ENCODE assay signal across 15 mouse cellular contexts in genomic region chr1:136859454-136859853, GRCm38 (mm10).
DNase-seq lines count a peak whose midpoint lies in the region; ATAC-seq lines count a peak whose summit lies in the region.
"Had no signal": no experiment of that assay in that cellular context is flagged by ENCODE, and none has a peak within 500 bp of the region (broad histone marks: within the 10 kb centered on the region; RNA-seq: fewer than 3 reads in every experiment).

No protein-coding gene starts in this region.

- H3K4me3 ChIP-seq in limb, embryonic 11.5 days (ENCODE audit: low read depth, low read length) = no peak overlapping the region
- H3K4me3 ChIP-seq: embryonic facial prominence, embryonic 13.5 days; heart, embryonic 13.5 days; hindbrain, embryonic 15.5 days; left cerebral cortex, adult 2 months; myocyte had no signal

- no peaks in the 10 kb centered on the region; the same call in 1 of the 2 replicates for H3K9me3 ChIP-seq in limb, embryonic 11.5 days (ENCODE audit: control insufficient read depth, low read length)
- H3K9me3 ChIP-seq: embryonic facial prominence, embryonic 13.5 days; heart, embryonic 13.5 days; hindbrain, embryonic 15.5 days had no signal

- no peak overlapping the region for H3K4me2 ChIP-seq in limb, embryonic 11.5 days (ENCODE audit: low read depth, severe bottlenecking)
- H3K4me2 ChIP-seq: embryonic facial prominence, embryonic 13.5 days; heart, embryonic 13.5 days; hindbrain, embryonic 15.5 days had no signal

- WGBS in limb, embryonic 11.5 days = 32% methylated on average over 4 of the region's 4 CpGs

- H3K9ac ChIP-seq in limb, embryonic 11.5 days (ENCODE audit: low read length) = no peak overlapping the region
- H3K9ac ChIP-seq: embryonic facial prominence, embryonic 13.5 days; heart, embryonic 13.5 days; hindbrain, embryonic 15.5 days had no signal

- H3K27ac ChIP-seq in limb, embryonic 11.5 days (replicated peaks; ENCODE audit: low read depth, low read length) = no peak overlapping the region
- H3K27ac ChIP-seq: embryonic facial prominence, embryonic 13.5 days; heart, embryonic 13.5 days; hindbrain, embryonic 15.5 days; left cerebral cortex, adult 2 months had no signal

- H3K36me3 ChIP-seq in limb, embryonic 11.5 days (ENCODE audit: control insufficient read depth, insufficient read depth, low read length) = no peaks in the 10 kb centered on the region
- H3K36me3 ChIP-seq: embryonic facial prominence, embryonic 13.5 days; heart, embryonic 13.5 days; hindbrain, embryonic 15.5 days had no signal

- peaks cover 5% of the 10 kb centered on the region for H3K4me1 ChIP-seq in limb, embryonic 11.5 days (ENCODE audit: control insufficient read depth, insufficient read depth, low read length)
- H3K4me1 ChIP-seq: hindbrain, embryonic 15.5 days had no signal

- peak; percentile 19 for DNase-seq in kidney, adult 9 months
- no peak for DNase-seq in kidney, adult 11 months
- DNase-seq in B cell, adult 2 months = peak; percentile 20 to 22
- DNase-seq in adrenal gland, postnatal 10 days = peak; percentile 41
- peak; percentile 31 for DNase-seq in limb, embryonic 11.5 days (ENCODE audit: low spot score)
- DNase-seq in urinary bladder, postnatal 25 days (ENCODE audit: low spot score) = no peak
- DNase-seq in left cerebral cortex, adult 11 months (ENCODE audit: low spot score) = no peak
- no peak for DNase-seq in gastrocnemius, adult 18-20 months (ENCODE audit: low spot score)
- DNase-seq: cerebellum, adult 11-12 months; retina, postnatal 1 day had no signal

- H3K27me3 ChIP-seq in limb, embryonic 11.5 days (ENCODE audit: control insufficient read depth, insufficient read depth, low read length) = no peaks in the 10 kb centered on the region
- H3K27me3 ChIP-seq: embryonic facial prominence, embryonic 13.5 days; heart, embryonic 13.5 days; hindbrain, embryonic 15.5 days had no signal

- no peak for ATAC-seq in limb, embryonic 11.5 days (ENCODE audit: insufficient number of reproducible peaks, low FRiP score, low TSS enrichment, low read depth)

Comparison
In these comparisons a context has a peak if more than half of its experiments do, and no peak if none do; other contexts are left out.
1. DNase-seq: peak in kidney, adult 9 months (single experiment), B cell, adult 2 months (2 of 2), adrenal gland, postnatal 10 days (single experiment) and limb, embryonic 11.5 days (single experiment); none in kidney, adult 11 months (single experiment), urinary bladder, postnatal 25 days (single experiment), left cerebral cortex, adult 11 months (single experiment) and gastrocnemius, adult 18-20 months (single experiment).